Mouse (Mus musculus): ENCODE data around the gene Dnajb11. TPM values are rescaled to one million over a fixed set of nuclear protein-coding genes. Genes with fewer than 3 reads are reported as not detected.

The Dnajb11 gene
- polyA plus RNA-seq, 1 experiment: 92.5 TPM

DNA sequence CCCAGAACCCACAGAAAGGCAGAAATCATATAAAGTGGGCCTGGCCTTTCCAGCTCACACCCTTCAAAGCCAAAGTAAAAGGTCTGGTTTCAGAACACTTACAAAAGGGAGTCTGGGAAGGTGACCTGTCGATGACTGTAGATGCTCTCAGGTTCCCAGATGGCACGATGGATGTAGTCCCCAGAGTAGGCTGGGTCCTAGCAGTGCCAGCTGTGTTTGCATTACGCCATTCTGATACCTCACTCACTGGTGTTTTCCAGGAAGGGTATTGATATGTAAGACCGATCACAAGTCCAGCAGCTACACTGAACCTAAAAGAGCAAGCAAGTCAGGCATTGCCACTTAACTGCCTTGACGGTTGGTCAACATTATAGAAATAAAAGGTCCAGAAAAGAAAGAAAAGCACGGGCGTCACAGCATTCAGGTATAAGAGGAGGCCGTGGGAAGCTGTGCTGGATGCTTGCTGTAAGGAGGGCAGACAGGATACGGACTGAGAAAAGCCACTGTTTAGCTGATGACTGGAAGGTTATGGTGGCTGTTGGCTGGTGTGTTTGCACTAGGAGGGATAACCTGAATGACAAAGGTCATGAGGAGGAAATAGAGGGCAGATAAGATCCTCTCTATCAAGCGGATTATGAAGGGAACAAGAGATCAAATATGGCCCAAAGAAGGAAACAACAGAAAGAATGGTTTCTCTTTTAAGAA lies 42.4 kb downstream of the Dnajb11 start:
- no peak overlapping the region for H3K27ac ChIP-seq (ENCODE audit: control insufficient read depth, insufficient read depth, low read depth, low read length, poor library complexity)
- no peak for TF ChIP-seq CTCF (IDR thresholded peaks at IDR 0.05; ENCODE audit: control insufficient read depth, insufficient read depth, low read length)
- no peak for TF ChIP-seq POLR2A (IDR thresholded peaks at IDR 0.05; ENCODE audit: borderline replicate concordance, control insufficient read depth, low read depth, low read length)
- WGBS: 83% methylated on average over 10 of the region's 10 CpGs
- H3K4me1 ChIP-seq (ENCODE audit: control insufficient read depth, insufficient read depth, low read length): no peaks in the 10 kb centered on the region; the same call in 1 of the 2 replicates
- H3K4me3 ChIP-seq (replicated peaks; ENCODE audit: control insufficient read depth, low read depth, low read length): no peak overlapping the region

- TF ChIP-seq POLR2A (IDR thresholded peaks at IDR 0.05; ENCODE audit: borderline replicate concordance, control insufficient read depth, low read depth, low read length) (no peak), CTCF (IDR thresholded peaks at IDR 0.05; ENCODE audit: control insufficient read depth, insufficient read depth, low read length) (no peak)
- no peak overlapping the region for H3K27ac ChIP-seq (ENCODE audit: control insufficient read depth, insufficient read depth, low read depth, low read length, poor library complexity)
- 73% methylated on average over 3 of the region's 3 CpGs for WGBS
These were observed 43.7 kb downstream of the Dnajb11 start for GRCm38 (mm10) chr16:22901326-22901725.

DNA sequence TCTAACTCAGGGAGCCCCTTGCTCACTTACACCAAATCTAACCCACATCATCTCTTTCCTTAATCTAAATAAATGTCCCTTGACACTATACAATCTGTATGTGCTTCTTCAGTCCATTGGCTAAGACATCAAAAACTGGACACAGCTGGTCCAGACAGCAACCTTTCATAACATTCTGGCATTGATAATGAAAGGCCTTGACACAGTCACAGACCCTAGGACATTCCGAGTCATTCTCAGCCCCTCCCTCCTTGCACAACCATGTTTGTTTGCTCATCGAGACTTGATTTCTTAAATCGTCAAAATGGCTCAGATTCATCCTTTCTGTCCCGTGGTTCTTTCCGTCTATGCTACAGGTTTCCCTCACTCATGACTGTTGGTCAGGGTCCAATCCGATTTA lies 51.6 kb downstream of the Dnajb11 start:
- Histone ChIP-seq H3K4me3 (replicated peaks; ENCODE audit: control insufficient read depth, low read depth, low read length) (no peak overlapping the region), H3K4me1 (ENCODE audit: control insufficient read depth, insufficient read depth, low read length) (no peaks in the 10 kb centered on the region), H3K27ac (ENCODE audit: control insufficient read depth, insufficient read depth, low read depth, low read length, poor library complexity) (no peak overlapping the region)
- 80% methylated on average over 6 of the region's 6 CpGs for WGBS
- TF ChIP-seq CTCF (IDR thresholded peaks at IDR 0.05; ENCODE audit: control insufficient read depth, insufficient read depth, low read length) (no peak), POLR2A (IDR thresholded peaks at IDR 0.05; ENCODE audit: borderline replicate concordance, control insufficient read depth, low read depth, low read length) (no peak)

More at GRCm38 (mm10) chr16:22901326-22901725, 43.7 kb downstream of the Dnajb11 start:
- Histone ChIP-seq H3K4me1 (ENCODE audit: control insufficient read depth, insufficient read depth, low read length) (no peaks in the 10 kb centered on the region; the same call in 1 of the 2 replicates), H3K4me3 (replicated peaks; ENCODE audit: control insufficient read depth, low read depth, low read length) (no peak overlapping the region)

DNA sequence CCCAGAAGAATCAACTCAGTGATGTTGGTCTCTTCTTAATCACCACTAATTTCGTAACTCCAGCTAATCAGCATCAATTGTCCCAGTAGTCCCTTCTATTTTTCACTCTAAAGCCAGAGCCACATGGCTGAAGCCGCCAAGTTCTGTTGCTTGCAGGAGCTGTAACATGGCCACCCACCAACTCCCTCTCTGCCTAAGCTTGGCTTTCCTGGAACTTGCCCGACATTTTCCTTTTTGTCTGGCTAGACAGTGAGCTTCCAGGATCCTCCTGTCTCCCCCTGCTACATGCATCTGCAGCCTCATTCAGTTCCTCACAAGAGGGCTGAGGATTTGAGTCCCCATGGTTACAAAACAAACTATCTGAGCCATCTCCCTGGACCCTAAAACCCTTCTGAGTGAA lies 54.3 kb downstream of the Dnajb11 start:
- TF ChIP-seq POLR2A (IDR thresholded peaks at IDR 0.05; ENCODE audit: borderline replicate concordance, control insufficient read depth, low read depth, low read length) (no peak), CTCF (IDR thresholded peaks at IDR 0.05; ENCODE audit: control insufficient read depth, insufficient read depth, low read length) (no peak)
- WGBS: 74% methylated on average over 3 of the region's 3 CpGs

GRCm38 (mm10) chr16:22912886-22913285 lies 55.2 kb downstream of the Dnajb11 start:
- Histone ChIP-seq H3K4me3 (replicated peaks; ENCODE audit: control insufficient read depth, low read depth, low read length) (no peak overlapping the region), H3K4me1 (ENCODE audit: control insufficient read depth, insufficient read depth, low read length) (no peaks in the 10 kb centered on the region), H3K27ac (ENCODE audit: control insufficient read depth, insufficient read depth, low read depth, low read length, poor library complexity) (no peak overlapping the region)
- 78% methylated on average over 6 of the region's 6 CpGs for WGBS
- TF ChIP-seq CTCF (IDR thresholded peaks at IDR 0.05; ENCODE audit: control insufficient read depth, insufficient read depth, low read length) (no peak), POLR2A (IDR thresholded peaks at IDR 0.05; ENCODE audit: borderline replicate concordance, control insufficient read depth, low read depth, low read length) (no peak)

More for the DNA sequence above, 54.3 kb downstream of the Dnajb11 start:
- Histone ChIP-seq H3K4me1 (ENCODE audit: control insufficient read depth, insufficient read depth, low read length) (no peaks in the 10 kb centered on the region), H3K27ac (ENCODE audit: control insufficient read depth, insufficient read depth, low read depth, low read length, poor library complexity) (no peak overlapping the region), H3K4me3 (replicated peaks; ENCODE audit: control insufficient read depth, low read depth, low read length) (no peak overlapping the region)

DNA sequence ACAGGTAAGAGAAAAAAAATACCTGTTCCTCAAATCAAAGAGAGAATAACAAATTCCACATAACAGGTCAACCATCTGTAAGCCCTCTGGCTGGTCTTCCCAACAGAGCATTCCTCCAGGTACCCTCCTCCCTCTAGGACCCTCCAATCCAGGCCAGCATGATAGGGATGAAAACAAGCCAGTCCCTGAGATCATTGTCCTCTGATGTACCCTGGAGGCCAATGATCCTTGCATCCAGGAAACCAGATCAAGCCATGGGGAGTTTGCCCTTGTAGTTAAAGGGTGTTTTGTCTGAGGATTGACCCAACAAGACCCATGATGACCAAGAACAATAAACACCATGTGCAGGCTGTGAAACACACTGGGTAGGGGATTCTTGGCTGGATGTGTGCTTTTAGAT lies 56.6 kb downstream of the Dnajb11 start:
- Histone ChIP-seq H3K4me3 (replicated peaks; ENCODE audit: control insufficient read depth, low read depth, low read length) (no peak overlapping the region), H3K4me1 (ENCODE audit: control insufficient read depth, insufficient read depth, low read length) (no peaks in the 10 kb centered on the region), H3K27ac (ENCODE audit: control insufficient read depth, insufficient read depth, low read depth, low read length, poor library complexity) (no peak overlapping the region)
- no peak for TF ChIP-seq POLR2A (IDR thresholded peaks at IDR 0.05; ENCODE audit: borderline replicate concordance, control insufficient read depth, low read depth, low read length)
- TF ChIP-seq CTCF (IDR thresholded peaks at IDR 0.05; ENCODE audit: control insufficient read depth, insufficient read depth, low read length): no peak

- no peak for TF ChIP-seq POLR2A (IDR thresholded peaks at IDR 0.05; ENCODE audit: borderline replicate concordance, control insufficient read depth, low read depth, low read length)
- no peak for TF ChIP-seq CTCF (IDR thresholded peaks at IDR 0.05; ENCODE audit: control insufficient read depth, insufficient read depth, low read length)
- Histone ChIP-seq H3K4me1 (ENCODE audit: control insufficient read depth, insufficient read depth, low read length) (no peaks in the 10 kb centered on the region), H3K27ac (ENCODE audit: control insufficient read depth, insufficient read depth, low read depth, low read length, poor library complexity) (no peak within 1 kb of the TSS), H3K4me3 (replicated peaks; ENCODE audit: control insufficient read depth, low read depth, low read length) (no peak within 1 kb of the TSS)
- 91% methylated on average over 5 of the region's 5 CpGs for WGBS
These were observed 60.4 kb downstream of the Dnajb11 start, which contains the start of gene Fetub for GRCm38 (mm10) chr16:22918034-22918433. Fetub (plus strand) TSS chr16:22918334.

- no peak overlapping the region for H3K27ac ChIP-seq (ENCODE audit: control insufficient read depth, insufficient read depth, low read depth, low read length, poor library complexity)
- no peak overlapping the region for H3K4me3 ChIP-seq (replicated peaks; ENCODE audit: control insufficient read depth, low read depth, low read length)
- no peak for TF ChIP-seq POLR2A (IDR thresholded peaks at IDR 0.05; ENCODE audit: borderline replicate concordance, control insufficient read depth, low read depth, low read length)
- no peak for TF ChIP-seq CTCF (IDR thresholded peaks at IDR 0.05; ENCODE audit: control insufficient read depth, insufficient read depth, low read length)
- H3K4me1 ChIP-seq (ENCODE audit: control insufficient read depth, insufficient read depth, low read length): no peaks in the 10 kb centered on the region
- 86% methylated on average over 15 of the region's 15 CpGs for WGBS
These were observed 61.1 kb downstream of the Dnajb11 start for GRCm38 (mm10) chr16:22918664-22919312.

All from bone marrow, adult 2 months (tissue).